Mouse (Mus musculus): ENCODE data around the gene Bpifa6.

- TF ChIP-seq CTCF (IDR thresholded peaks at IDR 0.05; ENCODE audit: low read depth) (no peak), EP300 (IDR thresholded peaks at IDR 0.05; ENCODE audit: low read depth) (no peak)
Observed at GRCm38 (mm10) chr2:154007381-154007780, 32.6 kb downstream of the Bpifa6 start.

Measured in liver, postnatal 0 days (tissue).